Mouse (Mus musculus) heart, embryonic 10.5 days (tissue): Measurements from ENCODE around the gene Bnc1. TPM values are rescaled to one million over a fixed set of nuclear protein-coding genes. Genes with fewer than 3 reads are reported as not detected.

ENCODE experiments used
- DNase-seq: peaks from one replicate; pipeline ENCODE4 v3.0.0-alpha.2; 2017; ENCODE audit warnings: low spot score
- H3K27ac ChIP-seq: fragments of 300-500 bp; sonication (generic); 2 replicates; pipeline ENCODE4 v1.5.1; 2016; ENCODE audit warnings: mild to moderate bottlenecking
- H3K27me3 ChIP-seq: fragments of 300-500 bp; sonication (generic); 2 replicates; pipeline ENCODE4 v1.6.1; 2016; ENCODE audit warnings: mild to moderate bottlenecking; ENCODE audit not compliant: poor library complexity, insufficient read depth, severe bottlenecking
- H3K36me3 ChIP-seq: fragments of 300-500 bp; sonication (generic); 2 replicates; pipeline ENCODE4 v1.6.1; 2016; ENCODE audit warnings: mild to moderate bottlenecking, moderate library complexity
- H3K4me1 ChIP-seq: fragments of 300-500 bp; sonication (generic); 2 replicates; pipeline ENCODE4 v1.6.1; 2016; ENCODE audit warnings: mild to moderate bottlenecking
- H3K4me3 ChIP-seq: fragments of 300-500 bp; sonication (generic); 2 replicates; pipeline ENCODE4 v1.5.1; 2016; ENCODE audit warnings: mild to moderate bottlenecking, moderate library complexity
- H3K9me3 ChIP-seq: fragments of 300-500 bp; sonication (generic); 2 replicates; pipeline ENCODE4 v1.6.1; 2016; ENCODE audit warnings: mild to moderate bottlenecking, moderate library complexity
- WGBS: fragments of 180-500 bp; shearing (Covaris S2); methylation state at CpG from one replicate; pipeline ENCODE4 v1.1.7; 2016; 5-methylcytosine and 5-hydroxymethylcytosine counted together
- polyA plus RNA-seq: library from polyadenylated mRNA; unstranded; fragments of >200 nt; fragmentation: Nextera tagmentation; extraction: Ambion mirVana; gene quantifications from 2 replicates; pipeline ENCODE4 v1.2.1, GENCODE M21; 2016

The Bnc1 gene
- polyA plus RNA-seq, 1 experiment from 2014 or later = 14.3 TPM

- Histone ChIP-seq H3K4me3 (no peak overlapping the region), H3K36me3 (no peaks in the 10 kb centered on the region), H3K4me1 (no peaks in the 10 kb centered on the region), H3K27ac (no peak overlapping the region), H3K9me3 (no peaks in the 10 kb centered on the region), H3K27me3 (no peaks in the 10 kb centered on the region)
- DNase-seq = no peak
- 66% methylated on average over 4 of the region's 4 CpGs for WGBS
Measured at GRCm38 (mm10) chr7:81920314-81920713, 71.8 kb downstream of the Bnc1 start.

- H3K36me3 ChIP-seq = no peaks in the 10 kb centered on the region
- H3K4me1 ChIP-seq = no peaks in the 10 kb centered on the region
- DNase-seq = no peak
- H3K4me3 ChIP-seq = no peak overlapping the region
- WGBS = 69% methylated on average over 5 of the region's 5 CpGs
- no peak overlapping the region for H3K27ac ChIP-seq
- no peaks in the 10 kb centered on the region for H3K27me3 ChIP-seq
- no peaks in the 10 kb centered on the region for H3K9me3 ChIP-seq
Measured at GRCm38 (mm10) chr7:81918316-81918715, 73.8 kb downstream of the Bnc1 start.

Other genes starting within 250 kb of the Bnc1 start
- 78.3 and 102 TPM in 2 replicates for gene Ramac, start 229.4 kb downstream of the Bnc1 start, polyA plus RNA-seq
- gene 3110040N11Rik, start 202.8 kb downstream of the Bnc1 start, polyA plus RNA-seq = 47.5 and 50.6 TPM in 2 replicates
- gene Btbd1, start 162.9 kb downstream of the Bnc1 start, polyA plus RNA-seq = 75.2 and 81.1 TPM in 2 replicates
- not detected in 2 replicates for gene Gm10160, start 136.5 kb downstream of the Bnc1 start, polyA plus RNA-seq
- gene Tm6sf1, start 133.3 kb downstream of the Bnc1 start, polyA plus RNA-seq = 25.7 and 33.4 TPM in 2 replicates
- gene Hdgfl3, start 57.8 kb downstream of the Bnc1 start, polyA plus RNA-seq = 8.4 and 13.8 TPM in 2 replicates
- gene Sh3gl3, start 181.5 kb upstream of the Bnc1 start, polyA plus RNA-seq = 4.0 and 8.5 TPM in 2 replicates